Mouse (Mus musculus) ES-Bruce4 (cell line): ENCODE results near the gene Prr12. TPM values are rescaled to one million over a fixed set of nuclear protein-coding genes. Genes with fewer than 3 reads are reported as not detected.
A peak's percentile ranks its signal among the peaks of the same experiment; 100 is the strongest.

Experiments
- H3K27ac ChIP-seq: 2 replicates; pipeline ENCODE4 v1.5.1; 2012; ENCODE audit warnings: low read length, inconsistent platforms; ENCODE audit not compliant: insufficient read depth
- H3K27me3 ChIP-seq: 2 replicates; pipeline ENCODE4 v1.6.1; 2012; ENCODE audit warnings: mild to moderate bottlenecking, low read length, inconsistent platforms; ENCODE audit not compliant: control insufficient read depth, poor library complexity, insufficient read depth, severe bottlenecking
- H3K36me3 ChIP-seq: 2 replicates; pipeline ENCODE4 v1.6.1; 2012; ENCODE audit warnings: inconsistent platforms, mild to moderate bottlenecking, low read length, moderate library complexity; ENCODE audit not compliant: control insufficient read depth, poor library complexity, insufficient read depth, severe bottlenecking
- H3K4me1 ChIP-seq: one replicate; pipeline ENCODE4 v1.8.1; 2011; ENCODE audit warnings: low read length; ENCODE audit not compliant: control insufficient read depth, insufficient read depth
- H3K4me3 ChIP-seq: 2 replicates; pipeline ENCODE4 v1.5.1; 2011; ENCODE audit warnings: low read depth, mild to moderate bottlenecking, low read length
- H3K9ac ChIP-seq: 2 replicates; pipeline ENCODE4 v1.6.1; 2012; ENCODE audit warnings: low read depth, mild to moderate bottlenecking, inconsistent platforms; ENCODE audit not compliant: poor library complexity, severe bottlenecking
- H3K9me3 ChIP-seq: replicated peaks from 2 replicates; pipeline ENCODE4 v1.6.1; 2012; ENCODE audit warnings: mild to moderate bottlenecking, low read length, inconsistent platforms; ENCODE audit not compliant: control insufficient read depth, poor library complexity, insufficient read depth, severe bottlenecking
- CTCF ChIP-seq: IDR thresholded peaks from one replicate; pipeline ENCODE4 v1.8.1; 2011; ENCODE audit warnings: low read depth, low read length
- EP300 ChIP-seq: IDR thresholded peaks from 2 replicates; pipeline ENCODE4 v1.6.1; 2011; ENCODE audit warnings: low read depth, low read length; ENCODE audit not compliant: insufficient read depth
- POLR2A ChIP-seq: IDR thresholded peaks from one replicate; pipeline ENCODE4 v1.8.1; 2011; ENCODE audit warnings: low read length; ENCODE audit not compliant: insufficient read depth
- polyA plus RNA-seq: library from polyadenylated mRNA; stranded (reverse); fragments of >200 nt; gene quantifications from 2 replicates; pipeline ENCODE4 v1.2.4, GENCODE M21; 2011; ENCODE audit warnings: low read depth; ENCODE audit not compliant: missing spikeins, insufficient read depth, insufficient read length

Prr12 gene
- polyA plus RNA-seq, 1 experiment, result 35.0 TPM

DNA sequence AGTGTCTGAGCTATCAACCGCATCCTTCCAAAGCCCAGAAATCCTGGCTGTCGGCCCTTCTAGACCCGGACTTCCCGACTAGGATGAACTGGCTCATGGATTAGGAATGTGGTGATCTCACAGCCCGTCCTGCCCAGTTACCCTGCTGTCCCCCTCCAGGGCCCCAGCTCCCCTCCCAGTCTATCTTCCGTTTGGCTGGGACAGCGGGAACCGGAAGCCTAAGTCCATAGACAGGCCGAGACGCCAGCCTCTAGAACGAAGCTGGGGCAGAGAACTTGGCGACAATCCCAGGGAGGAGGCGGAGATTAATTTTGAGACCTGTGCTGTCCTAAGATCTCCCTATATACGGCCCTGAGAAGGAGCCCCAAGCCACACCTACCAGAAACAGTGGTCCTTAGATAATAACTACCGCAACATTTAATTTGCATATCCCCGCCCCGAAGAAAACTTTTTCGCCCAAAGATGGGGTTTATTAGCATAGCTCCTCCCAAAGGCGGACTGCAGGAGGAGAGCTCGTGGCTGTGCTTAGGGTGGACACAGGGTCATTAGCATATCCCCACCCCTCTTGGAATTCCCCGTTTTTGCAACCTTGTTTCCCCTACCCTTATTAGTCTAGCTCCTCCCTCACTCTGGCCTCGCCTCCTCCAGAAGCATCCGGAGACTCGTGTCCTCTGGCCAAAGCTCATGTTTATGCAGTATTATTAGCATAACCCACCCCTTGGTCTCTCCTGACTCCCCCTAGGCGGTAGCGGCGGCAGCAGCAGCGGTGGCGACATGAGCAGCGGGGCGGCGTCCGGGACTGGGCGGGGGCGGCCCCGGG, 35.2 kb downstream of the Prr12 start, which contains the start of gene Rras:
Gene Rras, plus strand, starts transcription at position 720 of the 820 bp plus-strand sequence.
- H3K9ac ChIP-seq, result peak within 1 kb of the TSS; percentile 96
- TF ChIP-seq EP300, result no peak
- no peak for TF ChIP-seq POLR2A
- TF ChIP-seq CTCF, result no peak
- H3K4me3 ChIP-seq, result peak within 1 kb of the TSS; percentile 84
- H3K9me3 ChIP-seq, result no peaks in the 10 kb centered on the region
- peaks cover 5% of the 10 kb centered on the region; the same call in 1 of the 2 replicates for H3K36me3 ChIP-seq
- H3K4me1 ChIP-seq, result no peaks in the 10 kb centered on the region
- no peaks in the 10 kb centered on the region for H3K27me3 ChIP-seq
- H3K27ac ChIP-seq, result peak within 1 kb of the TSS; percentile 28; the same call in 1 of the 2 replicates

DNA sequence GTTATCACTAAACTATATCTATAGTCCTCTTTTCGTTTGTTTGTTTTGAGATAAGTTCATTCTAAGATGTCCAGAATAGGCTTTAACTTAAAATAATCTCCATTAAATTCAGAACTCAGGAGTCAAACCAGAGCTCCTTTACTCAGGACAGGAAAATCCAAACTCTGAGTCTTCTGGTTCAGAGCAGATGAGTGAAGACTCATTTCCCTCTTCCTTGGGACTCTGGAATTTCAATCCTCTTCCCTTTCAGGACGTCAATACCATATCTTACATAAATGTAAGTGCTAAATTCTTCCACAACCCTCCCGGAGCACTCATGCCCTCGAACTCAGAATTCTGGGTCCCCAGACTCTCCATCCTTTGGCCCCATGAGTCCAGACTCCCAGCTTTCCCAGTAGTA, 35.9 kb downstream of the Prr12 start:
- no peaks in the 10 kb centered on the region for H3K4me1 ChIP-seq
- H3K36me3 ChIP-seq, result peaks cover 9% of the 10 kb centered on the region; the same call in 1 of the 2 replicates
- H3K4me3 ChIP-seq, result peak overlapping the region; percentile 84
- TF ChIP-seq POLR2A (no peak), EP300 (no peak), CTCF (no peak)
- no peaks in the 10 kb centered on the region for H3K9me3 ChIP-seq
- no peaks in the 10 kb centered on the region for H3K27me3 ChIP-seq
- peak overlapping the region; percentile 96 for H3K9ac ChIP-seq
- peak overlapping the region; percentile 9; the same call in 1 of the 2 replicates for H3K27ac ChIP-seq

DNA sequence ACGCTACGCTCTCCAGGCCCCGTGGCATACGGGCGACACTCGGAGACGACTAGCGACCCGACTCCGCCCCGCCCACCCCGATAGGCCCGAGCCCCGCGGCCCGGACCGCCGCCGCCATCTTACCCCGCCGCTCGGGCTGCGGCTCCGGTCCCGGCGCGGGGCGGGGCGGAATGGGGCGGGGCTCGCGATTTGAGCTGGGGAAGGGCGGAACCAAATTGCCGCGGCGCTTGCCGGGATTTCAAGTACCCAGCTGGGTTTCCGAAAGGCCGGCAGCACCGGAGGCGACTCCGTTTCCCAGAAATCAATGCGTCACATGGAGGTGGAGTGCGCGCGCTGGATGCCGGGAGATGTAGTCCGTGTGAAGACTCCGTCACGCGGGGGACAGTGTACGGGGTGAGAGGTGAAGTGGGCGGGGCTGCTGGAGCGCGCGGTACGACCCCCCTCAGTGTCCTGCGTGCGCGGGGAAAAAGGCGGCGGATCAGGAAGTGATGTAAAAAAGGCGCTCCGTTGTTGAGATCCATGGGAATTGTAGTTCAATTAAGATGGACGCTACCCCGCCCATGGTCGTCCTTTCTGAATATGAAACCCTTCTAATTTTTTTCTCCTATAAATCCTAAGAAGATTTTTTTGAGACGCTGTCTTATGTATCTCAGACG, 36.6 kb downstream of the Prr12 start, which contains the start of gene Scaf1:
Gene Scaf1, minus strand, starts transcription at position 407 of the 656 bp plus-strand sequence.
- Histone ChIP-seq H3K27ac (peak within 1 kb of the TSS; percentile 62), H3K4me3 (peak within 1 kb of the TSS; percentile 89), H3K36me3 (peaks cover 9% of the 10 kb centered on the region; the same call in 1 of the 2 replicates), H3K9me3 (no peaks in the 10 kb centered on the region), H3K9ac (peak within 1 kb of the TSS; percentile 96), H3K4me1 (no peaks in the 10 kb centered on the region), H3K27me3 (no peaks in the 10 kb centered on the region)
- no peak for TF ChIP-seq CTCF
- TF ChIP-seq POLR2A, result no peak

DNA sequence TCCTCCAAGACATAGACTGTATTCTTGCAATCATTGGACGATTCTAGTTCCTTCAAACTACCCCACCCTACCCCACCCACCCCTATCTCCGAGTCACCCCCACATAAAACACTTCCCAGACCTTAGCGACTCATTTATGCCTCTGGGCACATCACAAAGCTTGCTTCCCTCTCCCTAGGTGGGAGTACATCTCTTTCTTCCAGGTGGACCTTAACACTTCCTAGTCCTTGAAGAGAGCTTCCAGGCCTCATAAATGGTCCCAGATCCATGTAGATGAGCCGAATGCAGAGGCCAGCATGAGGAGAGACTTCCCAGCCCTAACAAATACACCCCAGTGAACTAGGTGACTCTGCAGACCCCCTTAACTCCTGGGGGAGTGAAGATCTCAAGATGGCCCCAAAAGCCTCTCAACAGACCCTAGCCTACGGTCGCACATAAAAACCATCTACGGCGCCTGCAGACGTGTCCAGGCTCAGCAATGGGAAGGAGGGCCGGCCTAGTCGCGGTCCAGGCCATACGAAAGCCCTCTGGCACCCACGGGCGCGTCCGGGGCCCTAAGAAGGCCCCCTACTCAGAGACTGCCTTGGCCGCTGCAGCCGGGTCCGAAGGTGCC, 37.2 kb downstream of the Prr12 start:
- H3K27me3 ChIP-seq, result no peaks in the 10 kb centered on the region
- H3K9me3 ChIP-seq, result no peaks in the 10 kb centered on the region
- peak overlapping the region; percentile 96 for H3K9ac ChIP-seq
- no peaks in the 10 kb centered on the region for H3K4me1 ChIP-seq
- TF ChIP-seq EP300 (no peak), CTCF (no peak), POLR2A (no peak)
- H3K36me3 ChIP-seq, result peaks cover 14% of the 10 kb centered on the region; the same call in 1 of the 2 replicates
- H3K27ac ChIP-seq, result peak overlapping the region; percentile 62
- H3K4me3 ChIP-seq, result peak overlapping the region; percentile 89

DNA sequence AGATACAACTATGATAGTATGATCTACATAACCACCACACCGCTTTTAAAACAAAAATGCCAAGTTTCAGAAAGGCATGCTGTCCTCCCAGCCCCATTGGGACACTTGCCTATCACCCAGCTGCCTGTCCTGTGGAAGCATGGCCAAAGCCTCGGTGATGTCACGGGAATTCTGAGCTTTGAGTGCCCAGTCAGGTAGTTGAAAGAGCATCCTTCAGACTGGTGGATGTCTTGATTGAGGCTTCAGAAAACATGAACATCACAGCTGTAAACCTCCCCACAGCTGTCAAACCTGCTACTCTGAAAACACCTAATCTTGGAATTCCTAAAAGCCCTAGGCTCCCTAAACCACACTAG, 38.6 kb downstream of the Prr12 start:
- H3K4me1 ChIP-seq, result no peaks in the 10 kb centered on the region
- TF ChIP-seq POLR2A (no peak), CTCF (no peak), EP300 (no peak)
- no peaks in the 10 kb centered on the region for H3K27me3 ChIP-seq
- H3K9me3 ChIP-seq, result no peaks in the 10 kb centered on the region
- H3K27ac ChIP-seq, result no peak overlapping the region
- no peak overlapping the region for H3K9ac ChIP-seq
- peaks cover 17% of the 10 kb centered on the region; the same call in 1 of the 2 replicates for H3K36me3 ChIP-seq
- no peak overlapping the region for H3K4me3 ChIP-seq
